Mouse (Mus musculus) liver, adult 2 months (tissue): ENCODE results near the gene Gm9817.

Source experiments
- CTCF ChIP-seq: fragments of 200-500 bp; IDR thresholded peaks from 2 replicates; pipeline ENCODE4 v1.5.1; 2011; ENCODE audit warnings: low read depth, low read length, control low read depth
- POLR2A ChIP-seq: fragments of 200-500 bp; IDR thresholded peaks from 2 replicates; pipeline ENCODE4 v1.6.1; 2011; ENCODE audit warnings: low read length, control low read depth; ENCODE audit not compliant: insufficient read depth; ENCODE audit errors: extremely low read depth

- no peak for TF ChIP-seq POLR2A
- TF ChIP-seq CTCF, result no peak
Observed at GRCm38 (mm10) chr13:45092816-45093215, 14.3 kb downstream of the Gm9817 start.
